Mouse (Mus musculus): Measurements from ENCODE around the gene 1810024B03Rik. TPM values are rescaled to one million over a fixed set of nuclear protein-coding genes. Genes with fewer than 3 reads are reported as not detected.
"Not testable (repeated sequence)": the region's sequence is repeated elsewhere in the genome, so short reads cannot be mapped to it uniquely, and the experiment has no call there.

1810024B03Rik gene
- total and polyA plus RNA-seq, 3 experiments = 1.5 to 1.9 TPM; not detected in 1

GRCm38 (mm10) chr2:127206916-127207315, 1.2 kb downstream of the 1810024B03Rik start:
- H3K9ac ChIP-seq (ENCODE audit: control insufficient read depth, low read depth, low read length, poor library complexity, severe bottlenecking) = peak overlapping the region; percentile 63
- TF ChIP-seq RCOR1 (IDR thresholded peaks at IDR 0.05; ENCODE audit: low read depth, low read length) (no peak), USF1 (IDR thresholded peaks at IDR 0.05; ENCODE audit: low read depth, low read length) (no peak), SMC3 (IDR thresholded peaks at IDR 0.05; ENCODE audit: low read depth, low read length) (no peak), MAX (IDR thresholded peaks at IDR 0.05; ENCODE audit: low read length) (0 out of 2 replicates have a peak, but pooled peaks have one; percentile 14), GATA1 (IDR thresholded peaks at IDR 0.05; ENCODE audit: low read depth, low read length) (peak; percentile 35; the same call in 1 of the 2 replicates), SIN3A (IDR thresholded peaks at IDR 0.05; ENCODE audit: low read length) (no peak)
- peaks cover 17% of the 10 kb centered on the region for H3K79me2 ChIP-seq (ENCODE audit: control insufficient read depth, insufficient read depth, low read length, poor library complexity)
- H3K4me1 ChIP-seq (ENCODE audit: control insufficient read depth in 1 of 2, insufficient read depth in 2 of 2, low read length in 2 of 2) = no peaks in the 10 kb centered on the region; a peak in 1 of 4 replicates
- H3K36me3 ChIP-seq (ENCODE audit: control insufficient read depth in 1 of 2, insufficient read depth in 2 of 2, low read length in 2 of 2) = peaks cover 4 to 6% of the 10 kb centered on the region in 2 experiments
- peak overlapping the region; percentile 77 to 78 for H3K4me3 ChIP-seq (ENCODE audit: control insufficient read depth in 1 of 2, insufficient read depth in 1 of 2, low read depth in 2 of 2, low read length in 2 of 2)
- H3K27me3 ChIP-seq (ENCODE audit: control insufficient read depth in 1 of 2, insufficient read depth in 2 of 2, low read length in 2 of 2) = no peaks in the 10 kb centered on the region
- H3K27ac ChIP-seq (ENCODE audit: control insufficient read depth, low read depth, low read length) = peak overlapping the region; percentile 93
- DNase-seq (ENCODE audit: low read depth, low spot score) = peak; percentile 57
- H3K9me3 ChIP-seq (replicated peaks; ENCODE audit: insufficient read depth, low read length) = no peaks in the 10 kb centered on the region

- peaks cover 17% of the 10 kb centered on the region for H3K79me2 ChIP-seq (ENCODE audit: control insufficient read depth, insufficient read depth, low read length, poor library complexity)
- not testable (repeated sequence) for H3K36me3 ChIP-seq (ENCODE audit: control insufficient read depth in 1 of 2, insufficient read depth in 2 of 2, low read length in 2 of 2); H3K27ac ChIP-seq (ENCODE audit: control insufficient read depth, low read depth, low read length); DNase-seq (ENCODE audit: low read depth, low spot score); H3K9me3 ChIP-seq (replicated peaks; ENCODE audit: insufficient read depth, low read length); H3K4me1 ChIP-seq (ENCODE audit: control insufficient read depth in 1 of 2, insufficient read depth in 2 of 2, low read length in 2 of 2); H3K27me3 ChIP-seq (ENCODE audit: control insufficient read depth in 1 of 2, insufficient read depth in 2 of 2, low read length in 2 of 2); H3K4me3 ChIP-seq (ENCODE audit: control insufficient read depth in 1 of 2, insufficient read depth in 1 of 2, low read depth in 2 of 2, low read length in 2 of 2); H3K9ac ChIP-seq (ENCODE audit: control insufficient read depth, low read depth, low read length, poor library complexity, severe bottlenecking)
- TF ChIP-seq TBP (IDR thresholded peaks at IDR 0.05; ENCODE audit: low read depth, low read length) = peak; percentile 71
These were observed 2.1 kb downstream of the 1810024B03Rik start for GRCm38 (mm10) chr2:127205936-127206335.

- no peak overlapping the region for H3K4me3 ChIP-seq (ENCODE audit: control insufficient read depth in 1 of 2, insufficient read depth in 1 of 2, low read depth in 2 of 2, low read length in 2 of 2)
- H3K4me1 ChIP-seq (ENCODE audit: control insufficient read depth in 1 of 2, insufficient read depth in 2 of 2, low read length in 2 of 2) = no peaks in the 10 kb centered on the region; a peak in 1 of 4 replicates
- no peak overlapping the region for H3K9ac ChIP-seq (ENCODE audit: control insufficient read depth, low read depth, low read length, poor library complexity, severe bottlenecking)
- no peak overlapping the region for H3K27ac ChIP-seq (ENCODE audit: control insufficient read depth, low read depth, low read length)
- no peaks in the 10 kb centered on the region for H3K9me3 ChIP-seq (replicated peaks; ENCODE audit: insufficient read depth, low read length)
- H3K27me3 ChIP-seq (ENCODE audit: control insufficient read depth in 1 of 2, insufficient read depth in 2 of 2, low read length in 2 of 2) = no peaks in the 10 kb centered on the region
- peak; percentile 73 for DNase-seq (ENCODE audit: low read depth, low spot score)
- H3K79me2 ChIP-seq (ENCODE audit: control insufficient read depth, insufficient read depth, low read length, poor library complexity) = peaks cover 13% of the 10 kb centered on the region
- peaks cover 0 to 4% of the 10 kb centered on the region in 2 experiments; a peak in 2 of 4 replicates for H3K36me3 ChIP-seq (ENCODE audit: control insufficient read depth in 1 of 2, insufficient read depth in 2 of 2, low read length in 2 of 2)
- TF ChIP-seq ETS1 (IDR thresholded peaks at IDR 0.05; ENCODE audit: low read depth, low read length) (no peak), JUND (IDR thresholded peaks at IDR 0.05; ENCODE audit: low read depth, low read length) (no peak), POLR2AphosphoS2 (IDR thresholded peaks at IDR 0.05; ENCODE audit: low read length) (no peak), ZNF384 (IDR thresholded peaks at IDR 0.05; ENCODE audit: low read depth, low read length) (0 out of 2 replicates have a peak, but pooled peaks have one; percentile 13), SIN3A (IDR thresholded peaks at IDR 0.05; ENCODE audit: low read length) (peak; percentile 27; the same call in 1 of the 2 replicates), RCOR1 (IDR thresholded peaks at IDR 0.05; ENCODE audit: low read depth, low read length) (no peak), USF2 (IDR thresholded peaks at IDR 0.05; ENCODE audit: borderline replicate concordance in 1 of 2, insufficient read depth in 1 of 2, low read depth in 1 of 2, low read length in 2 of 2) (no peak), MXI1 (IDR thresholded peaks at IDR 0.05; ENCODE audit: low read depth, low read length) (no peak), ZMIZ1 (IDR thresholded peaks at IDR 0.05; ENCODE audit: low read depth, low read length) (no peak), ZKSCAN1 (IDR thresholded peaks at IDR 0.05; ENCODE audit: low read depth, low read length) (no peak), RAD21 (IDR thresholded peaks at IDR 0.05; ENCODE audit: low read depth, low read length) (peak; percentile 85), POLR2AphosphoS5 (IDR thresholded peaks at IDR 0.05; ENCODE audit: borderline replicate concordance, low read depth, low read length) (no peak), SMC3 (IDR thresholded peaks at IDR 0.05; ENCODE audit: low read depth, low read length) (peak; percentile 77), UBTF (IDR thresholded peaks at IDR 0.05; ENCODE audit: borderline replicate concordance, insufficient read depth, low read depth, low read length) (no peak), POLR2A (IDR thresholded peaks at IDR 0.05; ENCODE audit: control insufficient read depth in 1 of 2, insufficient read depth in 1 of 2, low read depth in 1 of 2, low read length in 2 of 2, poor library complexity in 1 of 2) (no peak), KAT2A (conservative IDR thresholded peaks at IDR 0.05; ENCODE audit: low read depth, low read length) (no peak), CHD2 (IDR thresholded peaks at IDR 0.05; ENCODE audit: low read length) (no peak), HCFC1 (IDR thresholded peaks at IDR 0.05; ENCODE audit: low read depth, low read length) (no peak), TAL1 (IDR thresholded peaks at IDR 0.05; ENCODE audit: low read length) (no peak), USF1 (IDR thresholded peaks at IDR 0.05; ENCODE audit: low read depth, low read length) (no peak), TCF12 (IDR thresholded peaks at IDR 0.05; ENCODE audit: low read depth, low read length) (no peak), MYB (IDR thresholded peaks at IDR 0.05; ENCODE audit: low read depth, low read length) (no peak), NRF1 (IDR thresholded peaks at IDR 0.05; ENCODE audit: insufficient read depth, low read depth, low read length, poor library complexity, severe bottlenecking) (no peak)
These were observed 3.1 kb downstream of the 1810024B03Rik start for GRCm38 (mm10) chr2:127204932-127205331.
